Mouse (Mus musculus): ENCODE measurements around the gene Abca7. TPM values are rescaled to one million over a fixed set of nuclear protein-coding genes. Genes with fewer than 3 reads are reported as not detected.
"Not testable (repeated sequence)": the region's sequence is repeated elsewhere in the genome, so short reads cannot be mapped to it uniquely, and the experiment has no call there.

Abca7 gene
- polyA plus RNA-seq, 1 experiment from 2014 or later = 3.9 TPM

DNA sequence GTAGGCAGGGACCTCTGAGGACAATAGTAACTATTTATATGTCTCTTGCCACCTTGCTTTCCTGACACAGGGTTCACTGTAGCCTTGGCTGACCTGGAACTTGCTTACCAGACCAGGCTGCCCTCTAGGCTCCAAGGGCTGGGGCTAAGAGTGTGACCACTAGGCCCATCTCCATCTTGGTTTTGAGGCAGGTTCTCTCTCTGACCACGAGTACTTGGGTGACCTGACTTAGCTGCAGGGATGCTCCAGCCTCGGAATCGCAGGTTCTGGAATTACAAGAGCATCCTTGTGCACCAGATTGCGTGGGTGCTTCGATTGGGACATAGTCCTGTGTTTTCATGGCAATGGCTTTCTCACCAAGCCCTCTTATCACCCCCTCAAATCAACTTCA is 56.1 kb downstream of the Abca7 start:
- Histone ChIP-seq H3K4me3 (ENCODE audit: low read depth, low read length) (no peak overlapping the region), H3K27ac (ENCODE audit: low read depth, low read length) (no peak overlapping the region), H3K27me3 (ENCODE audit: control insufficient read depth, insufficient read depth, low read length) (no peaks in the 10 kb centered on the region), H3K4me1 (replicated peaks; ENCODE audit: control insufficient read depth, insufficient read depth, low read length) (peaks cover 20% of the 10 kb centered on the region), H3K4me2 (ENCODE audit: low read depth, low read length, severe bottlenecking) (no peak overlapping the region), H3K9ac (ENCODE audit: low read length) (no peak overlapping the region), H3K9me3 (ENCODE audit: control insufficient read depth, low read length) (no peaks in the 10 kb centered on the region), H3K36me3 (ENCODE audit: control insufficient read depth, insufficient read depth, low read length) (no peaks in the 10 kb centered on the region; the same call in 1 of the 2 replicates)
- no peak for DNase-seq (ENCODE audit: low spot score)
- WGBS = 76% methylated on average over 5 of the region's 5 CpGs
- no peak for ATAC-seq (replicated peaks; ENCODE audit: low FRiP score)

DNA sequence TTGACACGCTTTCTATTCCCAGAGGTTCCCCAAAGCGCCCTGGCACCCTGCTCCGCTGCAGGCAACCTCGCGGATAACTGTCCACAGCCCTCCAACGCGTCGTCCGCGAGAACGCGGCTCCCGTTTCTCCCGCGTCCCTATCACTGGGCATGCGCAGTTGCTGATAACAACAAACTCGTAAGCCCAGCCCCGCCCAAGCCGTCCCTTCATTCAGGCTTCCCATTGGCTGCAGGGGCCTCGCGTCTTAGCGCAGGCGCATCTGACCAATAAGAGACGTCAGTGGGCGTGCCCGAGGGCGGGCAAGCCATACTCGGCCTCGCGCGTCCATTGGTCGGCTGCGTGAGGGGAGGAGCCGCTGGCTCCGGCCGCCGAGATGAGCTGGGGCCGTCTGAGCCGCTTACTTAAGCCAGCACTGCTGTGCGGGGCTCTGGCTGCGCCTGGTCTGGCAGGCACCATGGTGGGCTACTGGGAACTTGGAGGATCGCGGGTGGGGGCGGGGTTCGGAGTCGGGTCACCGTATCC is 57.0 kb downstream of the Abca7 start:
- WGBS = under 1% methylated on average over 47 of the region's 47 CpGs
- ATAC-seq (replicated peaks; ENCODE audit: low FRiP score) (peak; percentile 94), DNase-seq (ENCODE audit: low spot score) (peak; percentile 100)
- Histone ChIP-seq H3K4me3 (ENCODE audit: low read depth, low read length) (peak overlapping the region; percentile 75), H3K36me3 (ENCODE audit: control insufficient read depth, insufficient read depth, low read length) (no peaks in the 10 kb centered on the region; the same call in 1 of the 2 replicates), H3K4me2 (ENCODE audit: low read depth, low read length, severe bottlenecking) (peak overlapping the region; percentile 79), H3K27ac (ENCODE audit: low read depth, low read length) (peak overlapping the region; percentile 95), H3K4me1 (replicated peaks; ENCODE audit: control insufficient read depth, insufficient read depth, low read length) (peaks cover 17% of the 10 kb centered on the region), H3K27me3 (ENCODE audit: control insufficient read depth, insufficient read depth, low read length) (no peaks in the 10 kb centered on the region), H3K9ac (ENCODE audit: low read length) (peak overlapping the region; percentile 88), H3K9me3 (ENCODE audit: control insufficient read depth, low read length) (no peaks in the 10 kb centered on the region)

DNA sequence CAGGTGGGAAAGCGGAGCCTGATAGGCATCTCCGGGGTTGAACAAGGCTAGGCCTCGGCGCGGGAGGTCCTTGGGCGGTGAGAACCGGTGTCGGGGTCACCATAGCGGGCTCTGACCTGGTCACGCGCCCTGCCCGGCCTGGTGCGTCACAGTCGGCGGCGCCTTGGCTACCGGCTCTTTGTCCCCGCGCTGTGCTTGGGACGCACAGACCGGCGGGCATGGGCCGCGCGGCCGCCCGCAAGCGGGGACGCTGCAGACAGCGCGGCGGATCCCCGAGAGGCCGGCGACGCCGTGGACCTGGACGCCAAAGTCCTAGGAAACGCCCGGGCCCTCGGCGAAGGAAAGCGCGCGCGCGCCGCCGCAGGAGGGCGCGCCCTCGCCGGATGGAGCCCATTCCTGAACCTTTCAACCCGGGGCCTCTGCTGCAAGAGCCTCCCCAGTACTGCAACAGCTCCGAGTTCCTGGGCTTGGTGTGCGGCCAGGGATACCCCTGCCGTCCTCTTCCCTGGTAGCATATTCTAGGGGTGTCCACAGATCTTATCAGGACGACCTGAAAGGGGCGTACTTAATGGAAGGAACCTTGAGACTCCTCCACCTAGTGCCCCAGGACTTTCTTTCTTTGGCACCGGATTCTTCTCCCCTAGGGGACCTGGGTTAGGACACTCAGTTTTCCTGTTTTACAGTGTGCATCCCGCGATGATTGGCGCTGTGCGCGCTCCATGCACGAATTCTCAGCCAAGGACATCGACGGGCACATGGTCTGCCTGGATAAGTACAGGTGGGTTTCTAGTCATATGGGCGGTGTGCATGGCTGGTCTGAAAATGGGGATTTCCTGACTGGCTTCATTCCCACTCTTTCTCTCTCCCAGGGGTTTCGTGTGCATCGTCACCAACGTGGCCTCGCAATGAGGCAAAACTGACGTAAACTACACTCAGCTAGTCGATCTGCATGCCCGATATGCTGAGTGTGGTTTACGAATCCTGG is 57.8 kb downstream of the Abca7 start:
- no peak for DNase-seq (ENCODE audit: low spot score)
- H3K27me3 ChIP-seq (ENCODE audit: control insufficient read depth, insufficient read depth, low read length) = no peaks in the 10 kb centered on the region
- peak; percentile 62 for ATAC-seq (replicated peaks; ENCODE audit: low FRiP score)
- H3K4me2 ChIP-seq (ENCODE audit: low read depth, low read length, severe bottlenecking) = peak overlapping the region; percentile 79
- 3% methylated on average over 77 of the region's 77 CpGs for WGBS
- H3K27ac ChIP-seq (ENCODE audit: low read depth, low read length) = peak overlapping the region; percentile 95
- H3K4me3 ChIP-seq (ENCODE audit: low read depth, low read length) = peak overlapping the region; percentile 75
- no peaks in the 10 kb centered on the region; the same call in 1 of the 2 replicates for H3K36me3 ChIP-seq (ENCODE audit: control insufficient read depth, insufficient read depth, low read length)
- peak overlapping the region; percentile 88 for H3K9ac ChIP-seq (ENCODE audit: low read length)
- H3K9me3 ChIP-seq (ENCODE audit: control insufficient read depth, low read length) = no peaks in the 10 kb centered on the region
- H3K4me1 ChIP-seq (replicated peaks; ENCODE audit: control insufficient read depth, insufficient read depth, low read length) = peaks cover 10% of the 10 kb centered on the region; the same call in 1 of the 2 replicates

DNA sequence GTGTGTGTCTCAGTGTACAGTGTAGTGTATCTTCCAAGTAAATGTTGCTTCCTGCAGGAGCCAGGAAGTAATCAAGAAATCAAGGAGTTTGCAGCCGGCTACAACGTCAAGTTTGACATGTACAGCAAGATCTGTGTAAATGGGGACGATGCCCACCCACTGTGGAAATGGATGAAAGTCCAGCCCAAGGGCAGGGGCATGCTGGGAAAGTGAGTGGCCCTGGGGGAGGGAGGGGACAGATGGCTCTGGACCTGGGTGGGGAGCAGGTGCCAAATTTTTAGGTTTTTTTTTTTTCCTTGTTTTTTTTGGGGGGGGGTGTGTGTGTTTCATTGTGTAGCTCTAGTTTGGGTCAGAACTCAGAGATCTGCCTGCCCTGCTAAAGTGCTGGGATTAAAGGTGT is 58.6 kb downstream of the Abca7 start:
- not testable (repeated sequence) for ATAC-seq (replicated peaks; ENCODE audit: low FRiP score); H3K9me3 ChIP-seq (ENCODE audit: control insufficient read depth, low read length); H3K27ac ChIP-seq (ENCODE audit: low read depth, low read length); H3K36me3 ChIP-seq (ENCODE audit: control insufficient read depth, insufficient read depth, low read length); H3K4me1 ChIP-seq (replicated peaks; ENCODE audit: control insufficient read depth, insufficient read depth, low read length); DNase-seq (ENCODE audit: low spot score); H3K27me3 ChIP-seq (ENCODE audit: control insufficient read depth, insufficient read depth, low read length)
- H3K9ac ChIP-seq (ENCODE audit: low read length) = peak overlapping the region; percentile 88
- WGBS = 52% methylated on average over 3 of the region's 3 CpGs
- H3K4me3 ChIP-seq (ENCODE audit: low read depth, low read length) = peak overlapping the region; percentile 75
- peak overlapping the region; percentile 79 for H3K4me2 ChIP-seq (ENCODE audit: low read depth, low read length, severe bottlenecking)

GRCm38 (mm10) chr10:80055364-80055763 is 59.1 kb downstream of the Abca7 start:
- Histone ChIP-seq H3K9me3 (ENCODE audit: control insufficient read depth, low read length) (no peaks in the 10 kb centered on the region), H3K9ac (ENCODE audit: low read length) (no peak overlapping the region), H3K4me1 (replicated peaks; ENCODE audit: control insufficient read depth, insufficient read depth, low read length) (peaks cover 10% of the 10 kb centered on the region; the same call in 1 of the 2 replicates), H3K4me3 (ENCODE audit: low read depth, low read length) (peak overlapping the region; percentile 75), H3K27ac (ENCODE audit: low read depth, low read length) (no peak overlapping the region), H3K36me3 (ENCODE audit: control insufficient read depth, insufficient read depth, low read length) (no peaks in the 10 kb centered on the region; the same call in 1 of the 2 replicates), H3K27me3 (ENCODE audit: control insufficient read depth, insufficient read depth, low read length) (no peaks in the 10 kb centered on the region), H3K4me2 (ENCODE audit: low read depth, low read length, severe bottlenecking) (peak overlapping the region; percentile 79)
- DNase-seq (ENCODE audit: low spot score) = no peak
- no peak for ATAC-seq (replicated peaks; ENCODE audit: low FRiP score)
- WGBS = 89% methylated on average over 5 of the region's 5 CpGs

DNA sequence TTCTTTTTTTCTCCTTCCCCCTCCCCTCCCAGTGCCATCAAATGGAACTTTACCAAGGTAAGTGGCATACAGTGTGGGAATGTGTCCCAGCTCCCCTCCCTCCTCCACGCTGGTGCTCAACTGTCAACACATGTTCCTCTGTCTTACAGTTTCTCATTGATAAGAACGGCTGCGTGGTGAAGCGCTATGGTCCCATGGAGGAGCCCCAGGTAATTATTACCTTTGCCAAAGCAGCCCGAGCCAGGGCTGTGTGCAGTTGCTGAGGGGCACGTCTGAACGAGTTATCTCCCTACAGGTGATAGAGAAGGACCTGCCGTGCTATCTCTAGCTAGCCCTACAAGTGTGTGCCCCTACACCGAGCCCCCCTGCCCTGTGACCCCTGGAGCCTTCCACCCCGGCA is 59.6 kb downstream of the Abca7 start:
- DNase-seq (ENCODE audit: low spot score) = no peak
- no peak for ATAC-seq (replicated peaks; ENCODE audit: low FRiP score)
- no peak overlapping the region for H3K4me3 ChIP-seq (ENCODE audit: low read depth, low read length)
- H3K4me1 ChIP-seq (replicated peaks; ENCODE audit: control insufficient read depth, insufficient read depth, low read length) = peaks cover 10% of the 10 kb centered on the region; the same call in 1 of the 2 replicates
- no peak overlapping the region for H3K4me2 ChIP-seq (ENCODE audit: low read depth, low read length, severe bottlenecking)
- no peaks in the 10 kb centered on the region; the same call in 1 of the 2 replicates for H3K36me3 ChIP-seq (ENCODE audit: control insufficient read depth, insufficient read depth, low read length)
- WGBS = 89% methylated on average over 8 of the region's 10 CpGs
- H3K27ac ChIP-seq (ENCODE audit: low read depth, low read length) = no peak overlapping the region
- no peak overlapping the region for H3K9ac ChIP-seq (ENCODE audit: low read length)
- no peaks in the 10 kb centered on the region for H3K9me3 ChIP-seq (ENCODE audit: control insufficient read depth, low read length)
- no peaks in the 10 kb centered on the region for H3K27me3 ChIP-seq (ENCODE audit: control insufficient read depth, insufficient read depth, low read length)

DNA sequence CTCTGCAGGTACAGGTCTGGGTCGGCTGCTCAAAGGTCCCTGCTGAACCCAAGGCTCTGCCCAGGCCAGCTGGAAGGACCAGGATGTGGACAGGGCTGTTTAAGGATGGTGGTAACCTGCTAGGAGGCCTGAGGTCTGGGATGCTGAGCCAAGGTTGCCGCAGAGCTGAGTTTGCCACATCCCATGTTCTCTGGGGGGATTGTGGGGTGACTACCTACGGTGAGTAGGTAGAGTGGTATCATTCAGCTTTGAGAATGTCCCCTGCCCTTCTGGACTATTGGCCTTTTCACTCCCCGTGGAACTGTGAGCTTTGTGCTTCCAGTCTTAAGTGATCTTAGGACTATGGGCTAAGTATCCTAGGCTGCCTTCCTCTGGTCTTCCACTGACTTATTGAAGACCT is 60.2 kb downstream of the Abca7 start:
- DNase-seq (ENCODE audit: low spot score) = no peak
- 90% methylated on average over 4 of the region's 4 CpGs for WGBS
- Histone ChIP-seq H3K27me3 (ENCODE audit: control insufficient read depth, insufficient read depth, low read length) (no peaks in the 10 kb centered on the region), H3K4me2 (ENCODE audit: low read depth, low read length, severe bottlenecking) (no peak overlapping the region), H3K4me1 (replicated peaks; ENCODE audit: control insufficient read depth, insufficient read depth, low read length) (peaks cover 7% of the 10 kb centered on the region; the same call in 1 of the 2 replicates), H3K36me3 (ENCODE audit: control insufficient read depth, insufficient read depth, low read length) (no peaks in the 10 kb centered on the region; the same call in 1 of the 2 replicates), H3K27ac (ENCODE audit: low read depth, low read length) (no peak overlapping the region), H3K9me3 (ENCODE audit: control insufficient read depth, low read length) (no peaks in the 10 kb centered on the region), H3K4me3 (ENCODE audit: low read depth, low read length) (no peak overlapping the region), H3K9ac (ENCODE audit: low read length) (no peak overlapping the region)
- no peak for ATAC-seq (replicated peaks; ENCODE audit: low FRiP score)

DNA sequence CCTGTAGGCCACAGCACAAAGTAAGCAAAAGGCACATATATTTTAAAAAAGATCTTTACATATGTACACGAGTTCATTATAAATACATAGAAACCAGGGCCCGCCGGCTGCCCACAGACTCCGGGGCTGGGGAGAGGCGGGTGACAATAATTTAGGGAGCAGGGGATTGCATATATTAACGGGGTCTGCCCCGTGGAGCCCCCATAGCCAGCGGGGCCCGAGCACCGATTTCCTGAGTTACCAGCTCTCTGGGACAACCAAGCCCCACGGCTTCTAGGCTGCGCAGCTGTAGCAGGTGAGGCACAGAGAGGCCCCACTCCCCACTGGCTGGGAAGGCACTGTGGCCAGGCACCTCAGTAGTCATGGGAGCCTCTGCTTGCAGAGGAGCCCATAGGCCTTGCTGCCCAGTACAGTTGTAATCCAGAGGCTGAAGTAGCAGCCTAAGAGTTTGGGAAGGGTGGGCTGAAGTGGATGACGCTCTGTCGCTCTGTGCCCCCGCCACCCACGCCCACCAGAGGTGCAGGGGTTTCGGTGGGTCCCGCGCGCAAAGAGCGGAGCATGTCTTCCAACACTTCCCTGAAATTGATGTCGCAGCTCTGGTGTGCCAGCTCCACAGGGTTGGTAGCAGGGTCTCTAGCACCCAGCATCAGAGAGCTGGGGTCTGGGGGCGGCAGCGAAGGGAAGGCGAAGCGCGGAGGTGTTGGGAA is 60.8 kb downstream of the Abca7 start:
- H3K9ac ChIP-seq (ENCODE audit: low read length) = no peak overlapping the region
- no peak overlapping the region for H3K27ac ChIP-seq (ENCODE audit: low read depth, low read length)
- no peak for ATAC-seq (replicated peaks; ENCODE audit: low FRiP score)
- WGBS = 93% methylated on average over 27 of the region's 27 CpGs
- DNase-seq (ENCODE audit: low spot score) = no peak
- H3K4me2 ChIP-seq (ENCODE audit: low read depth, low read length, severe bottlenecking) = no peak overlapping the region
- H3K36me3 ChIP-seq (ENCODE audit: control insufficient read depth, insufficient read depth, low read length) = peaks cover under 1% of the 10 kb centered on the region; the same call in 1 of the 2 replicates
- peaks cover 7% of the 10 kb centered on the region; the same call in 1 of the 2 replicates for H3K4me1 ChIP-seq (replicated peaks; ENCODE audit: control insufficient read depth, insufficient read depth, low read length)
- no peak overlapping the region for H3K4me3 ChIP-seq (ENCODE audit: low read depth, low read length)
- no peaks in the 10 kb centered on the region for H3K9me3 ChIP-seq (ENCODE audit: control insufficient read depth, low read length)
- no peaks in the 10 kb centered on the region for H3K27me3 ChIP-seq (ENCODE audit: control insufficient read depth, insufficient read depth, low read length)
